Mouse (Mus musculus) cerebellum, adult 9-10 months (tissue): ENCODE results near the gene Smpdl3b.
"Not testable (repeated sequence)": the region's sequence is repeated elsewhere in the genome, so short reads cannot be mapped to it uniquely, and the experiment has no call there.

Experiments
- DNase-seq: peaks from one replicate; pipeline ENCODE4 v3.0.0; 2022

Smpdl3b gene

GRCm38 (mm10) chr4:132778562-132779201 is 21.6 kb upstream of the Smpdl3b start:
- DNase-seq = no peak

DNA sequence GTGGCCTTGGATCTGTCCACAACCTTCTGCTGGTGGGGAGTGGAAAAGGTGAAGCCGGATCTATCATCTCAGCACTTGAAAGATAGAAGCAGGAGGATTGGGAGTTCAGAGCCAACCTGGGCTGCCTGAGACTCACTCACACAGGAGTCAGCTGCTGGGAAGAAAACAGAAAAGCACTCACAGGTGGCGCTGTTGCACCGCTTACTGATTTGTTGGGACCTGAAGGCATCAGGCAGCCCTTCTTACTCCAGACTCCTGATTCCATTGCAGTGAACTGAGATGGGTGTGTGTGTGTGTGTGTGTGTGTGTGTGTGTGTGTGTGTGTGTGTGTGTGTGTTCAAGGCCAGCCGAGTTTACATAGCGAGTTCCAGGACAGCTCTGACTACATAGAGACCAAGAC is 19.7 kb upstream of the Smpdl3b start:
- DNase-seq = no peak

DNA sequence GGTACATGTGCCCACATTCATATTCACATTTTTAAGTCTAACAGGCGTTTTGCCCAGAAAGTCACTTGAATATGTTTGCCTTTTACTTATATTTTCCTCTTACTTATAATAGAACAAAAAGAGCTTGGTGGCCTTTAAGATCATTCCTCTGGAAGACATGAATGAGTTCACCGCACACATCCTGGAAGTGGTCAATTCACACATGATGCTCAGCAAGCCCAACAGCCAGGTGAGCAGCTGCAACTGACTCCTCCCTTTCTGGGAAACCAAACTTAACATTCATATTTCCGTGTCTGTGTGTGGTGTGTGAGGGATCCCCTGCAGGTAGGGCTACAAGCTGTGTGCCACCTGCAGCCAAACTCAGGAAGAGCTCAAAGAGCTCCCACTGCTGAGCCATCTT is 17.9 kb upstream of the Smpdl3b start:
- no peak for DNase-seq

GRCm38 (mm10) chr4:132771776-132772175 is 14.7 kb upstream of the Smpdl3b start:
- no peak for DNase-seq

- peak; percentile 100 for DNase-seq
These were observed 11.1 kb upstream of the Smpdl3b start, which contains the start of gene Rpa2 for GRCm38 (mm10) chr4:132767914-132768876. Gene Rpa2 (plus strand): TSS chr4:132768332.

GRCm38 (mm10) chr4:132763125-132763524 is 6.1 kb upstream of the Smpdl3b start:
- DNase-seq = not testable (repeated sequence)

DNA sequence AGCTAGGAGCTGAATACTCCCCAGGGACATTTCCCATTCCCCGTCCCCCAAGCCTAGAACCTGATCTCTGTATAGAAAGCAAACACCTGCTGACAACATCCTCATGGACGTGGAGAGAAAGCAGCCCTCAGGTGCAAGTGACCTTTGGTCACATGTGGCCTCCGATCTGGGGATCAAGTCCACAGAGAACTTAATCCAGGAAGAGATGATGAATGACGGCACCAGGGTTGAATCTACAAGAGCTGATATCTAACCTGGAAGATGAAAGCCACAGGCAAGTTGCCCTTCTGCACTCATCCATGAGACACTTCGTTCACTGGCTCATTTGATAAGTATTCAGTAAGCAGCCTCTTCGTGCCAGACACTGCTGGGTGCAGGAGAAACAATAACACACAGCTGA is 5.5 kb upstream of the Smpdl3b start:
- DNase-seq = no peak

DNA sequence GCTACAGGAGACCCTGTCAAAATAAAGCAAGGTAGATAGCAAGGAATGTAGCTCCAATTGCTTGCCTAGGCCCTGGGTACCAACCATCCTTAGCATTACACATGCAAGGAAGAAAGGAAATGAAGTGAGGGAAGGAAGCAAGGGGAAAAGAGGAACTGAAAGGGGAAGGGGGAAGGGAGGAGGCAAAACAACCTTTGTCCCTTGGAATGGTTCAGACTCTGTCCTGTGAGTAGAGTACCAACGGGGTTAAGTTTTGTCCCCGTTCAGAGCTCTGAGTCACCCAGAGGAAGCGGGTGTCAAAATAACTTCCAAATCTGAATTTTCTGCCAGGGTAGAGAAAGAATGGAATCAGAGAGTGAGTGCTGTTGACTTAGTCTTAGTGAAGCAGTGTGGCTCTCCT is 3.2 kb upstream of the Smpdl3b start:
- DNase-seq = no peak

DNA sequence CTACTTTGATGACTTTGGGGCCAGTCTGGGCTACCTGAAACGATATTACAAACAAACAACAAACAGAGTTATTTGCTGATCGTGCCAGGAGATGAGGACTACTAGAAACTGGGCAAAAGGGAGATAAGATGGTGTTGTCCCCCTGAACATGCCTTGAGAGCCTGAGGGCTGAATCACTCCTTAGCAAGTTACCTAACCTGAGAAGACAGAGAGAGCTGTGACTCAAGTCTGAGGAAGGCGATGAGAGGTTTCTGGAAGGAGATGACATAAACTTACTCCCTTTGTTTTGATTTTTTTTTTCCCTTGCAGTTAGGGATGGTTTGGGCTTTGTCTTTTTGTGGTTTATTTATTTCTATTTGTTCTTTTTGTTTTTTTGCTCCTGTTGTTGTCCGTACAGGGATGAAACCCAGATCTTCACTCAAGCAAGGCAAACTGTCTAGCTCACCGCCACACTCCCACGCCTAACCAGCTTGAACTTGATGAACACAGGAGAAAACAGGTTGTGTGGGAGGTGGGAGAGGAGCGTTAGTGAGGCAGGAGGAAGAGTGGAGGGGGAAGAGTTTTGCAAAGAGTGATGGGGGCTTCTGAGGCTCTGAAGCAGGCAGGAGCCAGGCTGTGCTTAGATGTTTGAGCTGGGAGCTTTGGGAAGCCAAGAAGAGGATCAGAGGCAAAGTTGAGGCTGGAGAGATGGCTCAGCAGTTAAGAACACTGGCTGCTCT is 740 bp upstream of the Smpdl3b start:
- DNase-seq = no peak

DNA sequence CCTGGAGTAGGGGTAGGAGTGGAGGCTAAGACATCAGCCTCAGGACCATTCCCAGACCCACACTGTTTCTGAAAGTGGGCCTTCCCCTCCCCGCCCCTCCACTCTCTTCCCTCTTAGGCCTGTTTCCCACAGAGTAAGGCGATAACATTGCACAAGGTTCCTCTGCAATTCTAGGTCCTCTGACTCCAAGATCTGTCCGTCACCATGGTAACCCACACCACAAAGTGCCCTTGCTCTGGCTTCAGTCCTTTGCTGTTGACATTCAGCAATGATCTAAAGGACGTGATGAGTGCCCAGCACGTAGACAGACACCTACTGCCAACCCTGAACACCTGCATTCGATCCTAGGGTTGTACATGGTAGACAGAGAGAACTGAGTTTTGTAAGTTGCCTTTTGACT is 4.1 kb downstream of the Smpdl3b start:
- DNase-seq = no peak

- no peak for DNase-seq
These were observed 7.6 kb downstream of the Smpdl3b start for GRCm38 (mm10) chr4:132749258-132749982.

- no peak for DNase-seq
These were observed 8.3 kb downstream of the Smpdl3b start for GRCm38 (mm10) chr4:132748778-132749177.

- no peak for DNase-seq
These were observed 9.3 kb downstream of the Smpdl3b start for GRCm38 (mm10) chr4:132747664-132748259.

- DNase-seq = no peak
These were observed 10.0 kb downstream of the Smpdl3b start for GRCm38 (mm10) chr4:132746911-132747517.

DNA sequence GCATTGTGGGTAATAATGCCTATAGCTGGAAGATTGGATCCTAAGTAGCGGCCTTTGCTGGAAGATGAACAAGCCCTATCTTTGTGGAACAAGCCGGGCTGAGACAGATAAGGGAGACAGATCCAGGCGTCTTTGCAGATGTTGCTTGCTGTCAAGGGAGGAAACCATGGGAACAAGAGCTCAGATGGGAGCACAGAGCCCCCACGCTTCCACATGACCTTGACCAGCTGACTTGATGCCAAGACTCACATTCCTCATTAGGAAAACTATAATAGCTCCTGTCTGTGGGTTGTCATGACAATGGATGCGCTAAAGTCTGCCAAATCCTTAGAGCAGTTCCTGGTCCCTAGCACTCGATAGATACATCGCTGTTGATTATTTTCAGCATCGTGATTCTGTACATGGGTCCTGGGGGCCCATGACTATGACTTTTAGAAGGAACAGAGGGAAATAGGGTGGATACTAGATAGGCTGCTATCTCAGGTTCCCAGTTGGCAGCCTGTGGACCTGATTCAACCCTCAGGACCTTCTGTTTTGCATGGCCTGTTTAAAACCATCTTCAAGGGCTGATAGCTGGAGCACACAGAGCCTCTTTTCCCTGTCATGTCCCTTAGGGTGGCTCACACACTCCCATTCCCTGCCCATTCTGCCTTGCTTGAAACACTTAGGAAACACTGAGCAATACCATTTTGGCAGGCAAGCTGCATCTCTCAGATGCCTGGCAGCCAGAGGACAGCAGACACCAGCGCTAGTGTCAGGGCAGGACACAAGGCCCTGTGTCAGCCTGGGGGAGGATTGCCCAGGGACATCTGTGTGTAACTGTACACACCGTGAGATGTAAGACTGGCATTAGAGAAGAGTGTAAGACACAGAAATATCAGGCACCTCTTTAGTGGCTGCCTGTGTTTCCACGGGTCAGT is 12.8 kb downstream of the Smpdl3b start:
- DNase-seq = no peak

- no peak for DNase-seq
These were observed 15.6 kb downstream of the Smpdl3b start for GRCm38 (mm10) chr4:132741491-132741890.

DNA sequence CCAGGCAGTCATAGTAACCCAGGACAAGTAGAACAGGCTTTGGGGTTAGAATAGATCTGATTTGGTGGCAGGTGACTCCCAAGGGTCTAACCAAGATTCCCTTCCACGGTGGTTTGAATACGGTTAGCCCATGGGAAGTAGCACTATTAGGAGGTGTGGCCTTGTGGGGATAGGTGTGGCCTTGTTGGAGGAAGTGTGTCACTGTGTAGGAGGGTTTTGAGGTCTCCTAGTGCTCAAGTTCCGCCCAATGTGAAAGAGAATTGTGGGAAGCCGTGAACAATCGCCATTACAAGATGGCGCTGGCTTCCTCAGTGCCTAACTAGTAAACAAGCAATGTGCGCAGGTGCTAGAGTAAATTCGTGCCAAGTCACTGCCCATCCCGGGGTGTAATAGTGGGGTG is 19.9 kb downstream of the Smpdl3b start:
- not testable (repeated sequence) for DNase-seq

- no peak for DNase-seq
These were observed 21.2 kb downstream of the Smpdl3b start for GRCm38 (mm10) chr4:132735894-132736293.

DNA sequence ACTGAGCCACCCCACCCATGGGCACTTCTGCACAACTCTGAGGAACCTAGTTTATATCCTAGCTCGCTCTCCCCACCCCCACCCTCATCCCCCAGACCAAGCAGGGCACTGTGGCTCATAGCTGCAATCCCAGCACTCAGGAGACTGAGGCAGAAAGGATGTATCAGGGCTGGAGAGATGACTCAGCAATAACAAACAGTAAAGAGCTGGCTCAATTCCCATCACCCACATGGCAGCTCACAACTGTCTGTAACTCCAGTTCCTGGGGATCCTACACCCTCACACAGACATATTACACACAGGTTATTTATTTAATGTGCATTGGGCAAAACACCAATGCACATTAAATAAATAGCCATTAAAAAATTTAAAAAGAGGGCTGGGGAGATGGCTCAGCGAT is 21.7 kb downstream of the Smpdl3b start:
- DNase-seq = no peak

DNA sequence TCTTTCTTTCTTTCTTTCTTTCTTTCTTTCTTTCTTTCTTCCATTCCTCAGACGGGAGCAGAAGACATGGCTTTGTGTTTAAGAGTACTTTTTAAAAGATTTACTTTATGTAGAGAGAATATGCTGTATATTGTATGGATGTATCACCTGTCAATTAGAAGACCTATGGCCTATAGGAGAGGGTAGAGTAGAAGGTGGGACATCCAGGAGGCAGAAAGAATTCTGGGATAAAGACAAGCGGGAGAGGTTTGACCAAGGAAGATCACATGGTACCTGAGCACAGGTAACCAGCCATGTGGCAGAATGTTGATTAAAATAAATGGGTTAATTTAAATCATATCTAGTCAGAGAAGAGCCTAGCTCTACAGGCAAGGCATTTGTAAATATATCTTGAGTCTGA is 22.3 kb downstream of the Smpdl3b start:
- no peak for DNase-seq
